Mouse (Mus musculus) heart, embryonic 10.5 days (tissue): ENCODE measurements around the gene Arhgef10l. TPM values are rescaled to one million over a fixed set of nuclear protein-coding genes. Genes with fewer than 3 reads are reported as not detected.

Experiments used
- DNase-seq: peaks from one replicate; pipeline ENCODE4 v3.0.0-alpha.2; 2017; ENCODE audit warnings: low spot score
- H3K27ac ChIP-seq: fragments of 300-500 bp; sonication (generic); 2 replicates; pipeline ENCODE4 v1.5.1; 2016; ENCODE audit warnings: mild to moderate bottlenecking
- H3K27me3 ChIP-seq: fragments of 300-500 bp; sonication (generic); 2 replicates; pipeline ENCODE4 v1.6.1; 2016; ENCODE audit warnings: mild to moderate bottlenecking; ENCODE audit not compliant: poor library complexity, insufficient read depth, severe bottlenecking
- H3K36me3 ChIP-seq: fragments of 300-500 bp; sonication (generic); 2 replicates; pipeline ENCODE4 v1.6.1; 2016; ENCODE audit warnings: mild to moderate bottlenecking, moderate library complexity
- H3K4me1 ChIP-seq: fragments of 300-500 bp; sonication (generic); 2 replicates; pipeline ENCODE4 v1.6.1; 2016; ENCODE audit warnings: mild to moderate bottlenecking
- H3K4me3 ChIP-seq: fragments of 300-500 bp; sonication (generic); 2 replicates; pipeline ENCODE4 v1.5.1; 2016; ENCODE audit warnings: mild to moderate bottlenecking, moderate library complexity
- H3K9me3 ChIP-seq: fragments of 300-500 bp; sonication (generic); 2 replicates; pipeline ENCODE4 v1.6.1; 2016; ENCODE audit warnings: mild to moderate bottlenecking, moderate library complexity
- WGBS: fragments of 180-500 bp; shearing (Covaris S2); methylation state at CpG from one replicate; pipeline ENCODE4 v1.1.7; 2016; 5-methylcytosine and 5-hydroxymethylcytosine counted together
- polyA plus RNA-seq: library from polyadenylated mRNA; unstranded; fragments of >200 nt; fragmentation: Nextera tagmentation; extraction: Ambion mirVana; gene quantifications from 2 replicates; pipeline ENCODE4 v1.2.1, GENCODE M21; 2016

Gene Arhgef10l
- polyA plus RNA-seq, result 13.3 and 14.9 TPM in 2 replicates

- Histone ChIP-seq H3K4me3 (no peak within 1 kb of the TSS), H3K9me3 (no peaks in the 10 kb centered on the region), H3K27me3 (0 out of 2 replicates have a peak, but pooled peaks cover 12% of the 10 kb centered on the region), H3K27ac (no peak within 1 kb of the TSS), H3K36me3 (no peaks in the 10 kb centered on the region), H3K4me1 (peaks cover 36% of the 10 kb centered on the region)
- WGBS, result 71% methylated on average over 11 of the region's 11 CpGs
- DNase-seq, result no peak
Measured at GRCm38 (mm10) chr4:140665760-140666159, at the start of gene Arhgef10l. Gene Arhgef10l, minus strand, starts transcription at chr4:140666012.

GRCm38 (mm10) chr4:140714586-140714985 is 48.8 kb upstream of the Arhgef10l start:
- H3K27ac ChIP-seq, result no peak overlapping the region
- peaks cover 97% of the 10 kb centered on the region for H3K36me3 ChIP-seq
- peaks cover 32% of the 10 kb centered on the region for H3K4me1 ChIP-seq
- no peak for DNase-seq
- WGBS, result 89% methylated on average over 5 of the region's 5 CpGs
- no peaks in the 10 kb centered on the region for H3K9me3 ChIP-seq
- no peak overlapping the region for H3K4me3 ChIP-seq
- no peaks in the 10 kb centered on the region for H3K27me3 ChIP-seq

- H3K4me1 ChIP-seq, result peaks cover 35% of the 10 kb centered on the region
Measured at GRCm38 (mm10) chr4:140713480-140714365, 47.9 kb upstream of the Arhgef10l start.

GRCm38 (mm10) chr4:140711360-140711759 is 45.5 kb upstream of the Arhgef10l start:
- DNase-seq, result no peak
- WGBS, result 96% methylated on average over 5 of the region's 5 CpGs
- H3K9me3 ChIP-seq, result no peaks in the 10 kb centered on the region
- H3K4me1 ChIP-seq, result peaks cover 55% of the 10 kb centered on the region
- no peaks in the 10 kb centered on the region for H3K27me3 ChIP-seq
- no peak overlapping the region for H3K27ac ChIP-seq
- H3K36me3 ChIP-seq, result peaks cover 97% of the 10 kb centered on the region
- H3K4me3 ChIP-seq, result no peak overlapping the region

More at GRCm38 (mm10) chr4:140713480-140714365, 47.9 kb upstream of the Arhgef10l start:
- Histone ChIP-seq H3K27me3 (no peaks in the 10 kb centered on the region), H3K4me3 (no peak overlapping the region), H3K36me3 (peaks cover 97% of the 10 kb centered on the region), H3K9me3 (no peaks in the 10 kb centered on the region), H3K27ac (peak overlapping the region; percentile 17; the same call in 1 of the 2 replicates)
- peak; percentile 96 for DNase-seq
- 47% methylated on average over 29 of the region's 29 CpGs for WGBS

GRCm38 (mm10) chr4:140710781-140711180 is 45.0 kb upstream of the Arhgef10l start:
- DNase-seq, result no peak
- WGBS, result 85% methylated on average over 10 of the region's 10 CpGs
- Histone ChIP-seq H3K27me3 (no peaks in the 10 kb centered on the region), H3K9me3 (no peaks in the 10 kb centered on the region), H3K36me3 (peaks cover 97% of the 10 kb centered on the region), H3K27ac (no peak overlapping the region), H3K4me3 (no peak overlapping the region), H3K4me1 (peaks cover 55% of the 10 kb centered on the region)

GRCm38 (mm10) chr4:140709617-140710016 is 43.8 kb upstream of the Arhgef10l start:
- peaks cover 65% of the 10 kb centered on the region for H3K4me1 ChIP-seq
- no peak overlapping the region for H3K4me3 ChIP-seq
- H3K9me3 ChIP-seq, result no peaks in the 10 kb centered on the region
- H3K27me3 ChIP-seq, result no peaks in the 10 kb centered on the region
- no peak for DNase-seq
- 86% methylated on average over 10 of the region's 10 CpGs for WGBS
- H3K27ac ChIP-seq, result no peak overlapping the region
- peaks cover 98% of the 10 kb centered on the region for H3K36me3 ChIP-seq

- WGBS, result 92% methylated on average over 7 of the region's 7 CpGs
- no peaks in the 10 kb centered on the region for H3K27me3 ChIP-seq
- no peaks in the 10 kb centered on the region for H3K9me3 ChIP-seq
- DNase-seq, result no peak
- H3K4me3 ChIP-seq, result no peak overlapping the region
- H3K4me1 ChIP-seq, result peaks cover 65% of the 10 kb centered on the region
- H3K36me3 ChIP-seq, result peaks cover 95% of the 10 kb centered on the region
- H3K27ac ChIP-seq, result no peak overlapping the region; the same call in 1 of the 2 replicates
Measured at GRCm38 (mm10) chr4:140709111-140709510, 43.3 kb upstream of the Arhgef10l start.

GRCm38 (mm10) chr4:140708297-140708927 is 42.6 kb upstream of the Arhgef10l start:
- Histone ChIP-seq H3K4me3 (no peak overlapping the region), H3K4me1 (peaks cover 67% of the 10 kb centered on the region), H3K36me3 (peaks cover 90% of the 10 kb centered on the region), H3K27me3 (no peaks in the 10 kb centered on the region), H3K27ac (no peak overlapping the region; the same call in 1 of the 2 replicates), H3K9me3 (no peaks in the 10 kb centered on the region)
- DNase-seq, result no peak
- WGBS, result 88% methylated on average over 18 of the region's 18 CpGs

GRCm38 (mm10) chr4:140707615-140708014 is 41.8 kb upstream of the Arhgef10l start:
- no peak for DNase-seq
- Histone ChIP-seq H3K27me3 (no peaks in the 10 kb centered on the region), H3K9me3 (no peaks in the 10 kb centered on the region), H3K27ac (no peak overlapping the region), H3K4me3 (no peak overlapping the region), H3K36me3 (peaks cover 82% of the 10 kb centered on the region), H3K4me1 (peaks cover 63% of the 10 kb centered on the region)
- WGBS, result 82% methylated on average over 4 of the region's 4 CpGs

- Histone ChIP-seq H3K9me3 (no peaks in the 10 kb centered on the region), H3K4me3 (peak overlapping the region; percentile 96), H3K4me1 (peaks cover 64% of the 10 kb centered on the region), H3K27ac (peak overlapping the region; percentile 98), H3K27me3 (peaks cover 15% of the 10 kb centered on the region), H3K36me3 (peaks cover 48% of the 10 kb centered on the region)
- WGBS, result 58% methylated on average over 4 of the region's 4 CpGs
- DNase-seq, result no peak
Measured at GRCm38 (mm10) chr4:140704166-140704565, 38.4 kb upstream of the Arhgef10l start.

GRCm38 (mm10) chr4:140703636-140704035 is 37.8 kb upstream of the Arhgef10l start:
- peak overlapping the region; percentile 98 for H3K27ac ChIP-seq
- DNase-seq, result no peak
- peak overlapping the region; percentile 96 for H3K4me3 ChIP-seq
- 30% methylated on average over 8 of the region's 8 CpGs for WGBS
- no peaks in the 10 kb centered on the region for H3K9me3 ChIP-seq
- peaks cover 20% of the 10 kb centered on the region for H3K27me3 ChIP-seq
- H3K4me1 ChIP-seq, result peaks cover 61% of the 10 kb centered on the region
- H3K36me3 ChIP-seq, result peaks cover 42% of the 10 kb centered on the region

- H3K4me1 ChIP-seq, result peaks cover 52% of the 10 kb centered on the region
- H3K27me3 ChIP-seq, result peaks cover 25% of the 10 kb centered on the region
- no peaks in the 10 kb centered on the region for H3K9me3 ChIP-seq
- peak overlapping the region; percentile 98 for H3K27ac ChIP-seq
- 4% methylated on average over 35 of the region's 68 CpGs for WGBS
- DNase-seq, result peak; percentile 85
- H3K36me3 ChIP-seq, result peaks cover 34% of the 10 kb centered on the region
- peak overlapping the region; percentile 96 for H3K4me3 ChIP-seq
Measured at GRCm38 (mm10) chr4:140702611-140703327, 37.0 kb upstream of the Arhgef10l start.
